Mouse (Mus musculus) erythroblast, embryonic 14.5 days (primary cell): ENCODE data around the gene Actr3b.

ENCODE experiments used
- GATA1 ChIP-seq: IDR thresholded peaks from 2 replicates; pipeline ENCODE4 v1.6.1; 2012; ENCODE audit warnings: low read length, inconsistent platforms, mixed read lengths
- TAL1 ChIP-seq: IDR thresholded peaks from 3 replicates; pipeline ENCODE4 v1.6.1; 2012; ENCODE audit warnings: low read length, inconsistent platforms, mixed read lengths

GRCm38 (mm10) chr5:25889746-25890382 is 130.1 kb downstream of the Actr3b start:
- no peak for TF ChIP-seq GATA1
- TF ChIP-seq TAL1: no peak
